Mouse (Mus musculus): ENCODE measurements around the gene Fam57a. TPM values are rescaled to one million over a fixed set of nuclear protein-coding genes. Genes with fewer than 3 reads are reported as not detected.
"Not testable (repeated sequence)": the region's sequence is repeated elsewhere in the genome, so short reads cannot be mapped to it uniquely, and the experiment has no call there.

The Fam57a gene
- polyA plus RNA-seq, 1 experiment from 2014 or later = 31.0 TPM

GRCm38 (mm10) chr11:76196977-76197469 lies 17.6 kb downstream of the Fam57a start:
- H3K36me3 ChIP-seq (replicated peaks; ENCODE audit: control insufficient read depth, insufficient read depth, low read depth, low read length) = no peaks in the 10 kb centered on the region
- no peak for DNase-seq (ENCODE audit: low spot score)
- 59% methylated on average over 8 of the region's 8 CpGs for WGBS
- no peak overlapping the region for H3K4me3 ChIP-seq (ENCODE audit: low read depth, low read length)
- no peaks in the 10 kb centered on the region for H3K27me3 ChIP-seq (ENCODE audit: control insufficient read depth, insufficient read depth, low read length)
- H3K9me3 ChIP-seq (replicated peaks; ENCODE audit: control insufficient read depth, low read length) = no peaks in the 10 kb centered on the region
- ATAC-seq (replicated peaks; ENCODE audit: insufficient number of reproducible peaks, low FRiP score, low TSS enrichment, low read depth) = no peak
- no peak overlapping the region for H3K27ac ChIP-seq (replicated peaks; ENCODE audit: low read depth, low read length)
- no peak overlapping the region for H3K4me2 ChIP-seq (ENCODE audit: low read depth, low read length)
- no peaks in the 10 kb centered on the region; the same call in 1 of the 2 replicates for H3K4me1 ChIP-seq (ENCODE audit: control insufficient read depth, insufficient read depth, low read length)
- H3K9ac ChIP-seq (replicated peaks; ENCODE audit: low read length) = no peak overlapping the region

- DNase-seq (ENCODE audit: low spot score) = peak; percentile 87
- no peaks in the 10 kb centered on the region for H3K36me3 ChIP-seq (replicated peaks; ENCODE audit: control insufficient read depth, insufficient read depth, low read depth, low read length)
- H3K9ac ChIP-seq (replicated peaks; ENCODE audit: low read length) = peak overlapping the region; percentile 91
- peak overlapping the region; percentile 73; the same call in 1 of the 2 replicates for H3K27ac ChIP-seq (replicated peaks; ENCODE audit: low read depth, low read length)
- no peaks in the 10 kb centered on the region for H3K27me3 ChIP-seq (ENCODE audit: control insufficient read depth, insufficient read depth, low read length)
- no peaks in the 10 kb centered on the region for H3K9me3 ChIP-seq (replicated peaks; ENCODE audit: control insufficient read depth, low read length)
- peak overlapping the region; percentile 83 for H3K4me3 ChIP-seq (ENCODE audit: low read depth, low read length)
- peak; percentile 98 for ATAC-seq (replicated peaks; ENCODE audit: insufficient number of reproducible peaks, low FRiP score, low TSS enrichment, low read depth)
- under 1% methylated on average over 70 of the region's 90 CpGs for WGBS
- peak overlapping the region; percentile 93 for H3K4me2 ChIP-seq (ENCODE audit: low read depth, low read length)
- no peaks in the 10 kb centered on the region; the same call in 1 of the 2 replicates for H3K4me1 ChIP-seq (ENCODE audit: control insufficient read depth, insufficient read depth, low read length)
Observed at GRCm38 (mm10) chr11:76201761-76202674, 22.5 kb downstream of the Fam57a start.

DNA sequence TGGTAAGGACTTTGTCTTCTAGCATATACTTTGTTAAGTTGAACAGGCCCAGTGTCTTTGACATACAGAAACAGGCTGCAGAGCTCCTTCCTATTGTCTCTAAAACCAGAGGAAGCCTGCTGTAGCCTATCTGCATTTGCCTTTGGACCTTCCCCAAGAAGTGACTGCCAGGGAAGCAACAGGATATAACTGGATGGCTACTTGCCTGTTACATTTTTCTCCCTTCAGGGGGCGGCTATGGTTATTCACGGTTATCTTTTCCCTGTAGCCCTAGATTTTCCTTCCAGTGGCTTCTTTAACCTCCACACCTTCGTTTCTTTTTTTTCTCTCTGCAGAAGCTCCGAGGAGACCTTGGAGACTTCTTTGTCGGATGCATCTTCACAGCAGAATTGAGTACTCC lies 27.3 kb downstream of the Fam57a start:
- Histone ChIP-seq H3K9me3 (replicated peaks; ENCODE audit: control insufficient read depth, low read length) (no peaks in the 10 kb centered on the region), H3K9ac (replicated peaks; ENCODE audit: low read length) (no peak overlapping the region), H3K36me3 (replicated peaks; ENCODE audit: control insufficient read depth, insufficient read depth, low read depth, low read length) (peaks cover 4% of the 10 kb centered on the region), H3K4me2 (ENCODE audit: low read depth, low read length) (no peak overlapping the region), H3K27ac (replicated peaks; ENCODE audit: low read depth, low read length) (no peak overlapping the region), H3K27me3 (ENCODE audit: control insufficient read depth, insufficient read depth, low read length) (no peaks in the 10 kb centered on the region), H3K4me3 (ENCODE audit: low read depth, low read length) (no peak overlapping the region), H3K4me1 (ENCODE audit: control insufficient read depth, insufficient read depth, low read length) (no peaks in the 10 kb centered on the region; the same call in 1 of the 2 replicates)
- 92% methylated on average over 5 of the region's 5 CpGs for WGBS
- ATAC-seq (replicated peaks; ENCODE audit: insufficient number of reproducible peaks, low FRiP score, low TSS enrichment, low read depth) = no peak
- no peak for DNase-seq (ENCODE audit: low spot score)

DNA sequence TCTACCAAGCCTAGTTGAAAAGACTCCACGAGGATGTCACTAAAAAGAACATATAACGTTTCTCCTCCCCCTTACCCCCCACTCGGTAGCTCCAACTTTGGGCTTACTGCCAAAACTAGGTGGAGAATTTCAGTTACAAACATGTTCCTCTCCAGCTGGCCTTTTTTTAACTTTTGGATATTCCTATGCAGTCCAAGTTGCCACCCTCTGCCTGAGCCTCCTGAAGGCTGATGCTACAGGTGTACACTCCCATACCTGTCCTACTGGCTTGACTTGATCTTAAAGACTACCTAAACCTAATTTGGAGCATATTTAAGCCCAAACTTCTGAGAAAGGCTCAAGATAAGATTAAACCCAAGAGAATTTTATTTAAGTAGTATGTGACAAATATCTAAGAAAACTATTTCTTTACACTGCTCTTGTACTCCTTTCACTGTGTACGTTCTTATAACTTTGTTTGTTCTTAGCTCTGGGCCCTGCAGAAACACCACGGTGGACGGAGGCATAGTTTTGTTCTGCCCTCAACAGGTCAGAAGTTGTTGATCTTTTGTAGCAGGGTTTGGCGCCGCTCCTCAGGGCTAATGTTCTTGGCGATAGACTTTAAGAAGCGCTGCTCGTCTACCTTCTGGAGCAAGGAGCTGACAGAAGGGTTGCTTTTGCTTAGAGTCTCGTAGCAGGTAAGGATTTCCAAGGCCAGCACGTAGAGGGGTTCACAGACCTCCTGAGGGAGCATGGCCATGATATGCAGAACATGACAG lies 30.9 kb downstream of the Fam57a start:
- H3K4me3 ChIP-seq (ENCODE audit: low read depth, low read length) = no peak overlapping the region
- no peaks in the 10 kb centered on the region for H3K4me1 ChIP-seq (ENCODE audit: control insufficient read depth, insufficient read depth, low read length)
- no peaks in the 10 kb centered on the region for H3K9me3 ChIP-seq (replicated peaks; ENCODE audit: control insufficient read depth, low read length)
- H3K4me2 ChIP-seq (ENCODE audit: low read depth, low read length) = no peak overlapping the region
- 89% methylated on average over 13 of the region's 13 CpGs for WGBS
- H3K9ac ChIP-seq (replicated peaks; ENCODE audit: low read length) = no peak overlapping the region
- peaks cover 12% of the 10 kb centered on the region for H3K36me3 ChIP-seq (replicated peaks; ENCODE audit: control insufficient read depth, insufficient read depth, low read depth, low read length)
- no peak overlapping the region for H3K27ac ChIP-seq (replicated peaks; ENCODE audit: low read depth, low read length)
- H3K27me3 ChIP-seq (ENCODE audit: control insufficient read depth, insufficient read depth, low read length) = no peaks in the 10 kb centered on the region
- ATAC-seq (replicated peaks; ENCODE audit: insufficient number of reproducible peaks, low FRiP score, low TSS enrichment, low read depth) (no peak), DNase-seq (ENCODE audit: low spot score) (no peak)

DNA sequence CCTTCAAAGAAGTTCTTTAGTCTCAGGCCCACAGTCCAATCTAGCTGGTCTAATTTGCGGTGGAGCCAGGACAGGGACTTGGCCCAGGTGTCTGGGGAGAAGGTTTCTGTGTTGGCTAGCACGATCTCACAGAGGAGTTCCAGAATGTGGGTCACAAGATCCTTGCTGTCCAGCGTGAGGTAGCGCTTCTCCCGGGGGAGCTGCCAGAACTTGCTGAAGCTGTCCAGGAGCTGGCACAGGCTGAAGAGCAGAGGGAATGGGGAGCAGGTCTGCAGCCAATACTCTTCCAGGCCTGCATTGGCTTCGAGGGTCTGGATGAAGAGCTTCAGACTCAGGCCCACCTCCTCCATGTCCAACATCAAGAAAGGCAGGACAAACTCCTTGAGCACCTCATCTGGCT lies 32.1 kb downstream of the Fam57a start:
- WGBS = 92% methylated on average over 3 of the region's 6 CpGs
- H3K27me3 ChIP-seq (ENCODE audit: control insufficient read depth, insufficient read depth, low read length); H3K4me1 ChIP-seq (ENCODE audit: control insufficient read depth, insufficient read depth, low read length); H3K9ac ChIP-seq (replicated peaks; ENCODE audit: low read length); ATAC-seq (replicated peaks; ENCODE audit: insufficient number of reproducible peaks, low FRiP score, low TSS enrichment, low read depth); H3K4me3 ChIP-seq (ENCODE audit: low read depth, low read length); H3K27ac ChIP-seq (replicated peaks; ENCODE audit: low read depth, low read length); H3K9me3 ChIP-seq (replicated peaks; ENCODE audit: control insufficient read depth, low read length); H3K4me2 ChIP-seq (ENCODE audit: low read depth, low read length); DNase-seq (ENCODE audit: low spot score): not testable (repeated sequence)
- H3K36me3 ChIP-seq (replicated peaks; ENCODE audit: control insufficient read depth, insufficient read depth, low read depth, low read length) = peaks cover 12% of the 10 kb centered on the region

DNA sequence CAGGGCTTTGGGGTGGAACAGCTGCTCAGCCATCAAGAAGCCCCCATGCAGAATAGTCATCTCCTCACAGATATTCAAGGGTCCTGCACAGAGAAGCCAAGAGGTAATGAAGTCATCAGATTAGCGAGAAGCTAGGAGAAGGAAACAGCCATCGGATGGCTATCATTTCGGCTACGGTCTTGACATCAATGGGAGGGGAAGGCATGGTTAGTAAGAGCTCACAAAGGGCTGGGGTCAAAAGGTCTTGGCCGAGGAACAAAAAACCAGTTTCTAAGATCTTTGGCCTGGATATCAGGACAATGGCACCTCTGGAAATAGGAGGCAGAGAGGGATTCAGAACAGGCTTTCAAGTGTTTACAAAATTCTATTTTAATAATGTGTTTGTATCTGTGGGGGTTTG lies 34.4 kb downstream of the Fam57a start:
- ATAC-seq (replicated peaks; ENCODE audit: insufficient number of reproducible peaks, low FRiP score, low TSS enrichment, low read depth) (no peak), DNase-seq (ENCODE audit: low spot score) (no peak)
- Histone ChIP-seq H3K9ac (replicated peaks; ENCODE audit: low read length) (no peak overlapping the region), H3K27ac (replicated peaks; ENCODE audit: low read depth, low read length) (no peak overlapping the region), H3K4me1 (ENCODE audit: control insufficient read depth, insufficient read depth, low read length) (no peaks in the 10 kb centered on the region), H3K36me3 (replicated peaks; ENCODE audit: control insufficient read depth, insufficient read depth, low read depth, low read length) (peaks cover 8% of the 10 kb centered on the region), H3K4me2 (ENCODE audit: low read depth, low read length) (no peak overlapping the region), H3K9me3 (replicated peaks; ENCODE audit: control insufficient read depth, low read length) (no peaks in the 10 kb centered on the region), H3K27me3 (ENCODE audit: control insufficient read depth, insufficient read depth, low read length) (no peaks in the 10 kb centered on the region), H3K4me3 (ENCODE audit: low read depth, low read length) (no peak overlapping the region)
- 77% methylated on average over 5 of the region's 5 CpGs for WGBS

DNA sequence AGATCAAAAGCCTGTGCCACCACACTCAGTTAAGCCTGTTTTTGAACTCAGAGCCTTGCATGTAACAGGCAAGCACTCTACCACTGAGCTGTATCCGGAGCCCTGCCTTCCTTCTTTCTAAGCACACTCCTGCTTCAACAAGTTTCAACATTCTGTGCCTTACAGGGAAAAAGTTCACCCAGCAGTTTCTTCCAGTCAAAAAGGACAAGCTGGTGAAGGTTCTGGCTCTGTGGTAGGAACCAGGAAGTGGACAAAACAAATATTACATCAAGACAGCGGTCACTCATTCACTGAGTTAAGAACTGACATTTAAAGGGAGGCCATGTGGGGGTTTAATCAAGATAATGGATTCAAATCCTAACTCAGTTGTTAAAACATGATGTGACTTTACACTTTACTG lies 35.5 kb downstream of the Fam57a start:
- 93% methylated on average over 2 of the region's 2 CpGs for WGBS
- Histone ChIP-seq H3K36me3 (replicated peaks; ENCODE audit: control insufficient read depth, insufficient read depth, low read depth, low read length) (peaks cover 8% of the 10 kb centered on the region), H3K4me1 (ENCODE audit: control insufficient read depth, insufficient read depth, low read length) (no peaks in the 10 kb centered on the region), H3K27ac (replicated peaks; ENCODE audit: low read depth, low read length) (no peak overlapping the region), H3K4me3 (ENCODE audit: low read depth, low read length) (no peak overlapping the region), H3K9me3 (replicated peaks; ENCODE audit: control insufficient read depth, low read length) (no peaks in the 10 kb centered on the region), H3K4me2 (ENCODE audit: low read depth, low read length) (no peak overlapping the region), H3K27me3 (ENCODE audit: control insufficient read depth, insufficient read depth, low read length) (no peaks in the 10 kb centered on the region), H3K9ac (replicated peaks; ENCODE audit: low read length) (no peak overlapping the region)
- ATAC-seq (replicated peaks; ENCODE audit: insufficient number of reproducible peaks, low FRiP score, low TSS enrichment, low read depth) (no peak), DNase-seq (ENCODE audit: low spot score) (no peak)
